Mouse (Mus musculus) urinary bladder, adult 18-20 months (tissue): Measurements from ENCODE around the gene Ceacam16.
A peak's percentile ranks its signal among the peaks of the same experiment; 100 is the strongest.

Experiments used
- DNase-seq, 2 experiments: peaks; one replicate each; pipeline ENCODE4 v3.0.0; 2022; ENCODE audit warnings: low spot score in 2 of 2, mixed read lengths in 2 of 2

Gene Ceacam16

DNA sequence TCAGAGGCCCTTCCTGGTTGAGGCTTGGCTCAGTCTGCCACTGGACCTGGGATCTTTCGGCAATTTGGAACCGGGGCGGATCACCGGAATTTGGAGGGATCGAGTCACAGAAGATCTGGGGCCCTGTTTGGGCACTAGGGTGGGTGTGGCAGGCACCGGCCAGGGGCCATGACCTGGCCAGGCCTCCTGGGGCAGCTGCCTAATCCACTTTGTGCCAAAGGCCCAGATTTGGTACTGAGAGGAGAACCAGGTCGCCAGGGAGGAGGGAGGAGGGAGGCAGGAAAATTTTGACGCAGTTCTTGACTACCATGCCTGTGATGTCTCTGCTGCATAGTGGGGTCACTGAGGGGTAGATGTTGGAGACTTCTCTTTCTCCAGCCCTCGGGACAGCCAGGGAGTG, at the start of gene Ceacam16:
Gene Ceacam16 (minus strand): TSS at position 101 of the 400 bp plus-strand sequence.
- no peak for DNase-seq

DNA sequence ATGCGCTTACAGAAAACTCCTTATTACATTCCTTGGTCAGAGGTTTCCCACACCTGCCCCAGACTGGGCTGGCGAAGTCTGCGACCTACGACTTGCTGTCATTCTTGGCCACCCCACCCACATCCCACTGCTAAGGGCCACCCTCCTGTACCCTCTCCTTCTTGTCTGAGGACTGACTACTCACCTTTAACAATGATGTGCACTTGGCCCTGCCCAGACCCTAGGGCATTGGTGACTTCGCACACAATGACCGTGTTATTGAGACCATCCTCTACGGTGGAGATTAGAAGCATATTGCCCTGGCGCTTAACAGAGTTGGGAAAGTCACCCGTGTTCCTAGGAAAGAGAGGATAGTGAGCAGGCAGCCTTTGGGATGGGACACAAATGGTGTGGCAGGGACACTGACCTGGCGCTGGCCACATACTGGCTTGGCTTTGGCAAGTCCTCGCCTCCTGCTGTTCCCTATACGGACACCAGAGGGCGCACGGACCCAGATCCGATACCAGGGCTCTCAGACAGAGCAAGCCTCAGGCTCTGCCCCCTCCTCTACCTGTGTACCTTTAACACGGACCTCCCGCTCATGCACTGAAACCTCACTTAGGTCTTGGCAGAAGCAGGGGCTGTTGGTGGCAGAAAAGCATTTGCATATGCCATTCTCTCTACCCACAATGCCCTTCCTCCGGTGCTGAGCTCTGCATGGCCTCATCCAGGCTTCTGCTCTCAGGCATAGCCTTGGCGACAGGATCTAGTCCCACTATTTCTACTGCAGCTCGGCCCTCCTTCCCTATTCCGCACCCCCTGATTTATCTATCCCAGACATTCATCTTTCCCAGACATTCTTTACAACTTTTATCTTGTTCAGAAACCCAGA, 49.6 kb upstream of the Ceacam16 start:
- peak; percentile 61 to 79 for DNase-seq

DNA sequence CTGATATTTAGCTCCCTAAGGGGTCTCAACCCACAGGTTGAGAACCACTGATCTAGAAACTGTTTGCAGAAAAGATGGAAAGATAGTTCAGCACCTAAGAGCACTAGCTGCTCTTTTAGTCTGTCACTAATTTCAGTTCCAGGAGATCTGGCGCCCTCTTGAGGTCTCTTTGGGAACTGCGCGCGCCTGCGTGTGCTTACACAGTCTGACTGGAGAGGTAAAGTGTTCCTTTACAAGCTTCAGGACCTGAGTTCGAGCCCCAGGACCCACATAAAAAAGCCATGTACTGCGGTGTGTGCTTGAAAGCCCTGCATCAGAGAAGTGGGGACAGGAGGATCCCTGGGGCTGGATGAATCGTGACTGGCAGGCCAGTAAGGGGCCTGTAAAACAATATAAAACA, 28.8 kb upstream of the Ceacam16 start:
- DNase-seq: peak in 1 of 2 experiments; percentile 61

DNA sequence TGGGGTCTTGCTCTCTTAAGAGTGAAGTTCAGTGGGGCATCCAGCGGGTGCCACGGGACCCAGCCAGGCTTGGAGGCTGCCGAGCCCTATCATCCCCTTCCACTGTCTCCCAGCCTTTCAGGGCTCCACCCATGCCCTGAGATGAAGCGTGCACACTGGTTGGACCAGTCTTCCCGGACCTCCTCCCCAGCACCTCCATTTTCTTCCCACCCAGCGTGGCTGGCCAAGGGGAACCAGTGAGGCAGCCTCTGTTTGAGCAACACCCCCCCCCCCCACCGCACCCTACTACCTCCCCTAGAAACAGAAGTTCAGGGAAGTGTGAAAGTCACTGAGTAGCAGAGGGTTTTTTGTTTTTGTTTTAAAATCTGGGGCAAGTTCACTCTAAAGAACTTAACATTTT, 26.8 kb upstream of the Ceacam16 start, which contains the start of gene Ceacam19:
Gene Ceacam19 (minus strand): TSS at position 117 of the 400 bp plus-strand sequence.
- no peak for DNase-seq

DNA sequence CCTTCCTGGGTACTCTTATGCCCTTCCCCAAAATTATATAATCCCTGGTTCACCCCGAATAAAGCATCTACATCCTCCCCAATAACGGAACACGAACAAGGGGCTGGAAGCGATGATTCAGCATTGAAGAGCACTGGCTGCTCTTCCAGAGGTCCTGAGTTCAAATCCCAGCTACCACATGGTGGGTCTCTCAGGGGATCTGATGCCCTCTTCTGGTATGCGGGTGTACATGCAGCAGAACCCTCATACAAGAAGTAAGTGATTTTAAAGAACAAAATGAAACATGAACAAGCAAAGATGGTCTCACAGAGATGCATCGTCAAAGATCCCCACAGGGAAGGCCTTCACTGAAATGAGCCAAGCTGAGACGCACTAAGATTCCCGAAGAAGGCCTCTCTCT, 19.7 kb upstream of the Ceacam16 start:
- DNase-seq: no peak

DNA sequence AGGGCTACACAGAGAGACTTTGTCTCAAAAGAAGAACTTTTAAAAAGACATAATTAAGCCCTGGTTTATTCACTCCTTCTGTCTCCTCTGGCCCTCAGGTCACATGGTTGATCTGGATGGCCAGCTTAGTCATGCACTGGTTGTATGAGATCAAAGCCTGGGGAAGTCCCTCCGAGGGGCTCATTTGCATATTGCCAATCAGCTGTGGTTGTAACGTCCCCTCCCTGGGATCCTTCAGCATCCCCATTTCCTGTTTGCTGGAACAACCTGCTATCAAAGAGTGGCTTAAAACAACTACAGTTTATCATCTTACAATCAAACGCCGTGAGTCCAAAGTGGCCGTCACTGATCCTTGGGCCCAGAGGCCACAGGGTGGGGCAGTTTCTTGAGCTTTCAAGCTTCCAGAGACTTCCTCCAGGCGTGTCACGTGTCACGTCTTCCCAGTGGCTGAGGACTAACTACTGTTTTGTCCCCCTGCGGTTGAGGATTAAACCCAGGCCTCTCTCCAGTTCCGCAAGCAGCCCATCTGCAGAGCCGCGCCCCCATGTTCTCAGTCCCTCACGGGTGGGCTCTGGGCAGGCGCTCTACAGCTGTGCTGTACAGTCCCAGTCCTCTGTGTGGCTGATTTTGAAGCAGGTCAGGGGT, 15.8 kb upstream of the Ceacam16 start:
- DNase-seq: no peak

DNA sequence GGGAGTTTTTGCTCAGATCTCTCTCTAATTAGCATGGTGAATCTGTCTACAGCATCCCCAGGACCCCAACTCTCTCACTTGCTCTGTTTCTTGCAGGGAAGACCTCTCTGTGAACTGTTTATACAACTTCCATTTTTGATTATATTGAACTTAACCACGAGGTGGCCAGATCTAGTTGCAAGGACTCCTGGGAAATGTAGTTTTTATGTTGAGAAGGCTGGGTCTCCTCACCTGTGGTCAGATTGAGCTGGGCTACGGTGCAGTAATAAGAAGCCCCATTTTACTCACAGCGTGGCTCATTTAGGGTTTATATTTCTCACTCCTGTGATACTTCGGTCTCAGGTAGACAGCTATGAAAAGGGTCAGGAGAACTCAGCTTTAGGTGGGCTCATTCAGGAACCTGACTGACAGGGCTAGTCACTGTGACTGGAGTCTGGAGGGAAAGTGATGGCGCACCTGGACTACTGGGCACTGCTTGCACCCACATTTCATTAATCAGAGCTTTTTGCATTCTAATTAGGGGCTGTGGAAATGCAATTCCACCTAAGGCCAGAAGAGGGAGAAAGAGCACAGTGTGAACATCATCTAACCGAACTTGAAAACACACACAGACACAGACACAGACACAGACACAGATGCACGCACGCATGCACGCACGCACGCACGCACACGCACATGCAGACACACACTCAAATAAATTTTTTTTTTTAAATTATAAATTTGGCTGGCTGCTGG, 15.0 kb upstream of the Ceacam16 start:
- peak in 1 of 2 experiments; percentile 21 for DNase-seq

DNA sequence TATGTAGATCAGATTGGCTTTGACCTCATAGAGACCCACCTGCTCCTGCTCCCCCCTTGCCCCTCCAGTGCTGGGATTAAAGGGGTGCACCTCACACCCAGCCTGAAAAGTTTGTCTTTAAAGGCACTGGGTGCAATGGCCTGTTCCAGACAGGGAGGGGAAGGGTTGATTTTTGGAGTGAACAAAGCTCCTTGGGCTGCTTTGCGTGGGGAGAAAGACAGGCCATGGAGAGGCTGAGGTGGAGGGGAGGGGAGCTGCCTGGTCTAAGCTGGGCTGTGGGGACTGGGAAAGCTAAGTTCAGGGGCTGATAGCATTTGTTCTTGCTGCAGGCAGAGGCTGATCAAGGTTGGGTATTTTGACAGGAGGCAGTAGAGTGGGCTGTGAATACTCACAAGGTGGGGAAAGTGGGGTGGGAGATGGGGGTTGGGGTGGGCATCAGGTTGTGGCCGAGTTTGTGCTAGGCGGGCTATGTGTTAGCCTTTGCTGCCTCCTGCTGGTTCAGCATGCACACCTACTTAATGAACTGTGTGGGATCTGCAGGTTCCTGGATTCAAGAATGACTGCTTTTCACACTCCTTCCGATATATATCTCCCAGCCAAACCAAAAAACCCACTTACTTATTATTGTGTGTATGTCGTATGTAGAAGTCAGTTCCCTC, 11.0 kb upstream of the Ceacam16 start:
- no peak for DNase-seq

DNA sequence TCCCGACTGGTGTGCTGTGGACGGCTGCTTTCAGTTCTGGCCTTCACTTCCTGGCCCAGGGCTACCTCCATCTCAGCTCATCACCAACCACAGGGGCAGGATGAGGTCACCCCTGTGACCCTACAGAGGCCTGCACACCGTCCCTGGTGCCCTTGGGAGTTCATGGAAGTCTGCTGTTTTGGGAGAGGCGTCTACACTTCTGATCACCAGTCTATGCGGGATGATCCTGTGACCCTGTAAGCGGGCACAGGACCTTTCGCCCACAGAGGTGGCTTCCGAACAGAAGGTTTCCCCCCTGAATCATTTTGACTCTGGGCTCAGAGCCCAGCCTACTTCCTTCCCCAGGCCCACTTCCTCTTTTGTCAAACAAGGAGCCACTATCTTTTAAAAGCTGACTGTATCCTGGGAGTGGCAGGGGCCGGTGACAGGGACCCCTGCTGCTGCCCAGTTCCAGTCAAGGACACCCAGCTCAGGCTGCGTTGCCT, 10.1 kb upstream of the Ceacam16 start:
- DNase-seq: no peak

DNA sequence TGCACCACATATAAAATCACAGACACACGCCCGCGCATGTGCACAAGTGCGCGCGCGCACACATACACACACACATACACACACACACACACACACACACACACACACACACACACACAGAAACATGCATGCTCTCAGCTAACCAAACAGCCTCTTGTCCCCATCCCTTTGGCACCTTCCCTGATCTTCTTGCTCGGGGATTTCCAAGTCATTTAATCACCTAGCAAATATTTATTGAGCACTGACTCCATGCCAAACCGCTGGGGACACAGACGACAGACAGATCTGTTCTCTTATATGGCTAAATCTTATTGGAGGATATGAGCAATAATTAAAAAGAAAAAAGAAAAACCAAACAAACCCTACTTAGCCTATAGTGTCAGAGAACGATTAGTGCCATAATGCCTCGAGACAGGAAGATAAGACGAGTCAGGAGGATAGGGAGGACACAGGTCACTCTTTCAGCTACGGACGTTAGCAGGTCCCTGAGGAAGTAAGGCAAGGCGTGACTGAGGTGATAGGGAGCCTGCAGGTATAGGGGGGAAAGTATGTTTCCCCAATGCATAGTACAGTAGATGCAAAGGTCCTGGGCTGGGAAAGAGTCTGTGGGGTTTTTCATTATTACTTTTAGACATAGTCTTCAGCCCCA, 6.8 kb upstream of the Ceacam16 start:
- no peak for DNase-seq

DNA sequence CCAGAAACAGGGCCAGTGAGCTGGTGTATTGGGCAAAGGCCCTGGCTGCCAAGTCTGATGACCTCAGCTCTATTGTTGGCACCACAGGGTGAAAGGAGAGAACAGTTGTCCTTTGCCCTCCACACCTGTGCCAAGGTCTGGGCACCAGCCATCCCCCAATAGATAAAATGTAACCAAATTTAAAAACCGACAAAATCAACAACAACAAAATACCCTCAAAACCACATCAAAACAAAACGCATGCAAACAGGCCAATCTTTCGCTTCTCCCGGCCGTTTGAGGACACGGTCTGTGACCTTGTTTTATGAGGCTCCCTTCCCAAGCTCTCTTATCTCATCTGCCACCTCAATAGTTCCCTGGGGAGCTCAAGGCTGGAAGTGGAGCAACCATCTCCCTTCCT, 5.4 kb upstream of the Ceacam16 start:
- DNase-seq: no peak

DNA sequence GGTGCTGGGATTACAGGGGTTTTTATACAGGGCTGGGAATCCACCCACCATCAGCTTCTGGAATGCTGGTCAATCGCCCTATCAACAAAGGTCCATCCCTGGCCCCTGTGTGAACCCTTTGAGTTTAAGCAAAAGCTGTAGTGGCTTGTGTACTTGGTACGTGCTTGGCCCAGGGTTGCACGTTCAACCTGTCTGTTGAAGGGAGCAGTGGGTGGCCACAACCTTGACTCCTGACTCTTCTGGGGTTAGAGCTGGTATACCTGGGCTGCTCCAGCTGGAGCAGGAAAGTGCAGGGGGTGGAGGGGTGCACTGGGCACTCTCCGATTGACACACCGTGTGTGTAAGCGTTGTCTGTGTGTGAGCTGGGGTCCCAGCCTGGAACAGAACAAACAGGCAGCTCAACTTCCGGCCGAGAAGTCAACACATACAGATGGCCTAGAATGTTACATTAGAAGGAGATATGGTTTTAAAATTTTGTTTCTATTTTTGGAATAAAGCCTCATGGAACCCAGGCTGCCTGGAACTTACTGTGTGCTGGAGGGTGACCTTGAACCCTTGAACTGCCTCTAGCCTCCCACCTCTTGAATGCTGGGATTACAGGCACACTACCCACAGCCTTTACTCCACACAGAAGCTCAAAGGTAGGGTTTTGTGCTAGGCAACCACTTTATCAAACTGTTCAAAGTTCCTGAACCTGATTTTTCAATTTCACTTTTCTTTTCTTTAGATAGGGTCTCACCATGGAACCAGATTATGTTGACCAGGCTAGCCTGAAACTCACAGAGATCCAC, 4.3 kb upstream of the Ceacam16 start:
- DNase-seq: no peak

DNA sequence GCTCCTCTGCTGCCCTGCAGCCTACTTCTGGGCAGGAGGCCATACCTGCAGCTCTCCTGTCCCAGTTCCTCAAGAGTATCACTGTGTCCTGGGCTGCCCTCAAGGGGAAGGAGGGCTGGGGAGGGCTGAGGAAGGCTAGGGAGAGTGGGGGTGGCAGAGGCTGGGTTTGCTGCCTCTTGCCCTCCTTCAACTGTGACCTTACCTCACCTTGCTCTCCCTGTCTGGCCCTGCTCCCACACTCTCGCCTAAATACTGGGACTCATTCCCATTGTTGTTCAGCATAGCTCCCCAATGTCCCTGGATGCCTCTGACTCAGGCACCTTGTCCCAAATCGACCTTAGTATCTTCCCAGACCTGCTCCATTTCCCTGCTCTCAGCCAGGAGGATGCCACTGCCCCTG, 3.1 kb upstream of the Ceacam16 start:
- no peak for DNase-seq

DNA sequence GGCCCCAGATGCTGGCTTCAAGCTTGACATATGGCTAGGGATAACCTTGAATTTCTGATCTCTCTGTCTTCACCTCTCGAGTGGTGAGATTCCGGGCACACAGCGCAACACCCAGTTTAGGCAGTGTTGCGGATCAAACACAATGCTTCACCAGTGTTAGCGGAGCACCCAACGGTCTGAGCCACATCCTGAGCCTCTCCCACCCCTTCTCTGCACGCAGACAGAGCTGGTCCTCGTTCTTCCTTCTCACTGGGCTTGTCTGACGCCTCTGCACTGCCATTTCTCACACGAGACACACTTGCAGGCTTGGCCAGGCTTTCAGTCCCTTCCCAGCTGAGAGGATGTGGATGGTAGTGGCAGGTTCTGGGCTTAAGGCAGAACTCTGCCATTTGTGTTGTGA, 1.4 kb downstream of the Ceacam16 start:
- no peak for DNase-seq

DNA sequence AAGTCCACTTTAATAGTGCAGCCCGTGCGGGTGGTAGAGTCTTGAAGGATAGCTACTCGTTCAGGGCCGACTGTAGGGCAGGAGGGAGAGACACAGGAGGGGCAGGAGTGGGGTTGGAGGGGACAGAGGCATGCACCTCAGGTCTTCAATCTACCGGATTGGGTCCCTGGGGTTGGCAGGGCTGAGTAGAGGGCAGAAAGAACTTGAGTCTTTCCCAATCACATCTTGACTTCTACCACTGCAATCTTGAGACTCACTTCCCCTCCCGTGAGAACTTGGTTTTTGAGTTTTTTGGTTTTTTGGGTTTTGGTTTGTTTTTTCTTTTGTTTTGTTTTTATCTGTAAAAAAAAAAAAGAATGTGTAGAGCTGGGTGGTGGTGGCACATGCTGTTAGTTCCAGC, 4.8 kb downstream of the Ceacam16 start:
- DNase-seq: no peak

DNA sequence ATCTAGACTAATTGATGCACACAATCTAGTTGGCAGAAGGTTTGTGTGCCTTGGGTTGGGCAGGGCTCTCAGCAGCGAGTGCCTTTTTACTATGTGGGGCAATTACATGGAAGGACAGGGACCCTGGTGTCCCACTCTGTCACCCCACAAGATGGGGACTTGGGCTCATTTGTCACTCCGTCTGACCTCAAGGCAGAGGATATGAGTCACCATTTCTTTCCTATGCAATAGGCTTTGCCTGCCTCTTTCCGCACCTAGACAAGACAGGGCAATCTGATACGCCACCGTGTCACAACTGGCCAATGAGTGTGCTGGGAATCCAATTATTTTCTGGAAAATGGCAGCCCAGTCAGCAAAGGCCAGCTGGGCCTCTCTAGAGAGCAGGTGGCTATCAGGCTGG, 5.4 kb downstream of the Ceacam16 start:
- DNase-seq: no peak

DNA sequence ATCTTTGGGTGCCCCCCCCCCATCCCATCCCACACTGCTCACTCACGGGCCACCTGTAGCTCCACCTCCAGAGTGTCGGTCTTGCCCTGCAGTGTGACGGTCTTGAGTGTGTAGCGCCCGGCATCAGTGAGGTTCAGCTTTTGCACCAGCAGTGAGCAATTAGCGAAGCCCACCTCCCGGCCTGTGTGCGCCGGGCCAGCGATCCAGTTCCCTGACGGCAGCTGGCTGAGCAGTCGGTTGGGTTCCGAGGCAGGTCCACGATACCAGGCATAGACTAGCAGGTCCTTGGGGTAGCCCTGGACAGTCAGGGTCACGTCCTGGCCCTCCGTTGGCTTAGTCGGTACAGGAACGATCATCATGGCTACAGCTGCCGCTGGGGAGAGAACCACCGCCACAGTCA, 7.6 kb downstream of the Ceacam16 start:
- DNase-seq: no peak

DNA sequence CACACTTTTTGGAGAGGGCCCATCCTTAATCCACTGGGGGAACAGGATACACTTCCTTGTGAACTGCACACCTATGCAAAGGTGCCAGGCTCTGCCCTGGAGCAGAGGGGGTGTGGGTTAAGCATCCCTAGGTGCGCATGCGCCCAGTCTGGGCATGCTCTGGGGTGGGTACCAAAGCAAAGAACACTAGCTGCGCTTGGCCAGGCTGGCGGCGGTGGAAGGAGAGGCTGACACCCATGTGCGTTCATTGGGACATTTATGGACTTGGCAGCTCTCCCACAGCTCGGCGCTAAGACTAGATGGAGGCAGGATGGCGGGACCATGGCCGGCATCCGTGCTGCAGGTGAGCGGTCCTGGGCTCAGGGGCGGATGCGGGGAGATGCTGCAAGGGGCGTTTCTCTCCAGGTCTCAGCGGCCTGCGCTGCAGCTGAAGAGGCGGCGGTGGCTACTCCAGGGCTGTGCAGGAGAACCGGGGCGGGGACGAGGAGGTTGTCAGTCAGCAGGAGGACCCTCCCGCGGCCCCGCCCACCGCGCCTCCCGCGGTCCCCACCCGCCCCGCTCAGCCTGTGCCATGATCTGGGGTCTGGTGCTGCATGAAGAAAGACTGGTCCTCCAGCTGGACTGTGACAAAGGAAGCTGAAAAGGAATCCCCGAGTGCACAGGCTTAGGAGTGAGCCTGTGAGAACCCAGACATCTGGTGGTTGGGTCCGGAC, 9.1 kb downstream of the Ceacam16 start, which contains the start of gene Gm19345:
Gene Gm19345 (plus strand): TSS at position 146 of the 713 bp plus-strand sequence.
- DNase-seq: no peak

DNA sequence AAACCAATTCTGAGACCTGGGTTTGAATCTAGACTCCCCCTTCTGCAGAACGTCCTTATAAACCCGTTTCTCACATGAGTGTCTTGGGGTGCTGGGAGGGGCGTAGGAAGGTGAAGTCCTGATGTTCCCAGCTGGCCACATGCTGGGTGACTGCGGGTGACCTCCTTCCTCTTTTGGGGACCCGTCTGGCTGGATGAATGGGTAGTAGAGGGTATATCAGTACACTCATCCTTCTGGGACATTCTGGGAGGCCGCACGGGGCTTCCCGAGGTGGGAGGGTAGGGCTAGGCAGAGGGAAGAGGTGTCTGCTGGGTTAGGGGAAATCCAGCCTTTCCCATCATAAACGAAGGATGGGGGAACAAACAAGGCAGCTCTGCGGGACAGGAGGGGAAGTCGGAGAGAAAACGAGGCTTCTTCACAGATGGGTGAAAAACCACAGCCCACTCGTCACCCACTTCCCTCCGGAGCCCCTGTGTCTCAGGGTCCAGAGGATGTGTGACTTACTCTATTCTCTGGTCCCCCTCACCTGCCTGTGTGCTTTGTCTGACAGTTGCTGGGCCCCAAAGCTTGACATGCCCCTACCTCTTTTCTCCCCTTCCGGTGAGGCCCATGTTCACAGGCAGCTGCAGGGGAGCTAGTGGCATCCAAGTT, 16.5 kb downstream of the Ceacam16 start:
- no peak for DNase-seq
